Mouse (Mus musculus) large intestine, adult 2 months (tissue): ENCODE measurements around the gene Fat3. TPM values are rescaled to one million over a fixed set of nuclear protein-coding genes. Genes with fewer than 3 reads are reported as not detected.

Experiments used
- DNase-seq: peaks from one replicate; pipeline ENCODE4 v3.0.0-alpha.2; 2012; ENCODE audit warnings: low read depth, low spot score
- WGBS: fragments of 180-500 bp; shearing (Covaris S2); methylation state at CpG from one replicate; pipeline ENCODE4 v1.1.7; 2018; 5-methylcytosine and 5-hydroxymethylcytosine counted together
- polyA plus RNA-seq: library from polyadenylated mRNA; depleted of rRNA; stranded (reverse); fragments of >200 nt; gene quantifications from 2 replicates; pipeline ENCODE4 v1.2.3, GENCODE M21; 2012; rRNA removed

Gene Fat3
- polyA plus RNA-seq: 0.14 and 0.18 TPM in 2 replicates

DNA sequence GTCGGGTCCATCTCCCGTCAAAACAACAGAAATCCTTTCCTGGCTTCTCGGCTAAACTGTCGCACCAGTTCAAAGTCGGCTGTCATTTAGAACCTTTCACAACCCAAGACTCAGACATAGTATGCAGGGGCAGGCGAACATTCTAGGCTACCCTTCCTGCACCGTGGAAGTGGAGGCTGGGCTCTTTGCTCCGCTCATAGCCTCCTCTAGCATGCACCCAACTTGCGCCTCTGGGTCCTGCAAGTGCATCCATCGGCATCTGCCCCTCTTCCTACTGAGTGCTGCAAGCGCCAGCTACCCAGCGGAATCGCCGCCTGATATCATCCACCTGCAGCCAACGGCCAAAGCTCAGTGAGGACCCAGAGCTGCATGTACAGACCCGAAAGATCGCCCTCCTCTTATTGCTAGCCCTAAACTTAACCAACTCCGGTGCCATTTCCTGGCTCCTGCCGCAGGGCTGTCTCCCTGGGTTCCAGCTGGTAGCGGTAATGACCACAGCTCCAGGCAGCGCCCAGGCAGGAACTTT lies at the start of gene Fat3:
TSS of gene Fat3 (minus strand) at position 100 of the 526 bp plus-strand sequence.
- 5% methylated on average over 21 of the region's 21 CpGs for WGBS
- DNase-seq: no peak

DNA sequence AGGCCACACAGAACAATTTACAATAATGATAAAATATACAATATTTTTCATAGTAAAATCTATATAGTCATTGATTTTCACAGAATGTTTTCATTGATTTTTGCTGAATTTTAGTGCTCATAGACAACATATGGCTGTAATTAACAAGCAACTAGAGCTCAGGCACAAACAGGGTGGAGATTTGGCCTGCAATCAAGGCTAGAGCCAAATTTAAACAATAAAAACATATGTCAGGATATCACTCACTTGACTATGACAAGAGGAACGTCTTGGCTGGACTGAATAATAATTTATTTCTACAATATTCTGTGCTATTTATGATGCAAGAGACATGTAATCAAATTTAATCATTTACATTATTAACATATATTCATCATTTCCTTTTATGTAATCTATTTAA lies 31.8 kb upstream of the Fat3 start:
- WGBS: 25% methylated on average over 1 of the region's 1 CpGs
- DNase-seq: no peak

DNA sequence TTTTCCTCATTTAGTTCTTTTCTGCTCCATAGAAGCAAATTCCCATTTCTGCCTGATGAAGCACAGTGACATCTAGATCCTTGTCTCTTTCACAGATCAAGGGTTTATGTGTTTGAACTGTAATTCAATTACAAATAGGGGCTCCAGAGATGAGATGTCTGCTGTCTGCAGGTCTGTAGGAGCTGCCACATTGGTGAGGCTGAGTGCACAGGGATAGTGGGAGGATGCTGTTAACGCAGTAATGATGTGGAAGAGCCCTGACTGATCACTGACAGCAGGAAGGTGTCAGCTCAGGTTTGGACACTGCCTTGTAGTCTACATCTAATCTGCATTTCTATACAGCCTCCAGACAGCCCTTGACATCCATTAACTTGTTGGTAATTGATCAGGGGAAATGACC lies 16.5 kb upstream of the Fat3 start:
- no peak for DNase-seq
- 66% methylated on average over 1 of the region's 1 CpGs for WGBS

DNA sequence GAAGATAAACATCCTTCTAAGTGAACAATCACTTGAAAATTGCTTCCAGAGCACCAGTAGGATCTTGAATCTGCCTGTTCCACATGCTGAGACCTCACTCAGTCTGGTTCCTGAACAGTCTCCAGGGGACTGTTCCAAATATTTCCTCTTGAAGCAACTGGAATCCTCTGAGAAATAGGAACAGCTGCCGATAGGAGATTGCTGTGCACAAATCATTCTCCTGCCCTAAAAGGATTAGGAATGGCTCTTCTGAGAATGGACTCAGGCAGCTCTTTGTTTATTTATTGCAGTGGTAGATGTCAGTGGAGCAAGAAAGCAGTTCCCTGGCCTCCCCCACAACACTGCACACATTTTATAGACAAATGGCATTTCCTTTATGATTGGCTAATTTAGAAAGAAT lies 10.9 kb upstream of the Fat3 start:
- WGBS: 37% methylated on average over 1 of the region's 1 CpGs
- DNase-seq: no peak

DNA sequence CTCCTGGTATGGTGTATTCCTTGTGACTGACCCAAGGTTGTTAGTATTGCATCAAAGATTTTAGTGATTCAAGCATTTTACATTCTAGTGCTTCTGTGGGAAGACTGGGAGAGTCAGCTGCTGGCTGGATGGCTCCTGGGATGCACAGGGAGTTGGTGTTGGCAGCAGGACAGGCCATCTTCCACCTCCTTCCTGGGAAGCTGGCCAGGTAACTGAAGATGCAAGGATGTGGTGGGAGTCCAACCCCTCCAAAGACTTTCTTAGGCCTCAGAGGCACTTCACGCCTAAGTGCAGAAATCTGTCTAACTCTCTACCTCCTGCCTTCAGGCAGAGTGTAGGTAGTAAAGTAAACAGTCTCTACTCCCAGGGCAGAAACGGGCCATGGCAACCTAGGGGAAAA lies 2.7 kb upstream of the Fat3 start:
- no peak for DNase-seq
- 52% methylated on average over 2 of the region's 2 CpGs for WGBS

DNA sequence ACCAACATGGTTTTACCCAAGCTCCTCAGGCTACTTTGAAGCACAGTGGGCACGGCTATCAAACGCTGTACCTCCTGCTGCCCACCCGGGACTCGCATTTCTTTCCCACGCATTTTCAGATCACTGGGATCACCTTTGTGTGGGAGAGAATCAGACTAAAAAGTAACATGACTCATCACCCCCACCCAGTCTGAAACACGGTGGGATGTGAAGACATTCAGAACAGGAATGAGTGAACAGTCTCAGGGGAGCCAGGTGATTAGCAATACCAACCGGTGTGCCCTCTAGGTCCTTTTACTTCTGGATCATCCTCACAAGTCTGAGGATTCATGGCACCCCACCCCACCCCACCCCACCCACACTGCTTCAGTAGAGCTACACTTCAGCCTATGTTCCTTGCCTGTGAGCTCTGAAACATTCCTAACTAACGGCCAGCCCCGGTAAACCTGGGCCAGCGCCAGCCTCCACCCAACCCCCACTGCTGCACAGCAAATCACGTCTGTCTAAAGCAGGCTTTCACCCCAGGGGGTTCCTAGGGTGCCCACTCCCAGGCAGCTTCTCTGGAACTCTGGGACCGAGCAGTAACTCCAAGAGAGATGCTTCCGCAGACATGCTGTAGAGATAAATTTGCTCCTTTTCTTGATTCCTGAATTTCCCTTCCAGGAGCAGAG lies 1.7 kb upstream of the Fat3 start:
- no peak for DNase-seq
- WGBS: 16% methylated on average over 13 of the region's 13 CpGs

DNA sequence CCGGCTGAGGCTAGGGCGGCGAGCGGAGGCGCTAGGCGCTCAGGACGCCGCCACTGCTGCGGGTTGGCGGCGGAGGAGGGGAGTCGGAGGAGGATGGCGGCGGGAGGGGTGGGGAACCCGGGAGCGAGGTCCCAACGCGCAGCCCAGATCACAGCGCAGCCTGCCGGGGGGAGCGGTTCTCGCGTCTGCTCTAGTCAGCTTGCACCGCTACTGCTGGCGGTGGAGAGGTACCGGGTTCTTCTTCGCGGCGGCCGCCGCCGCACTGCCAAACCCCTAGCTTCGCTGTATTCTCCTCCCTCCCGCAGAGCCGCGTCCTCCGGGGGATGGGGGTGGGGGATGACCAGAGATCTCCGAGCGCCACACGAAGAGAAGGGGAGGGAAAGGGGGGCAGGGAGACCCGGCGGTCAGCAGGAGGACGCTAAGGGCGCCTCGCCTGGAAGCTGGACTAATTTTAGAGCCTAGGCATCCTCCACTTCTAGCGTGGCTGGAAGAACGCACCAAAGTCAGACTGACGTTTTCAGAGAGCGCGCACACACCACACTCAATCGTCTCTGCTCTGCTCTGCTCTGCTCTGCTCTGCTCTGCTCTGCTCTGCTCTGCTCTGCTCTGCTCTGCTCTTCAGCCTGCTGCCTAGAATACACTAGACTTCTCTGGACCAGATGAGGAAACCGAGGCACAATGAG lies 1.0 kb upstream of the Fat3 start:
- no peak for DNase-seq
- 3% methylated on average over 49 of the region's 52 CpGs for WGBS

DNA sequence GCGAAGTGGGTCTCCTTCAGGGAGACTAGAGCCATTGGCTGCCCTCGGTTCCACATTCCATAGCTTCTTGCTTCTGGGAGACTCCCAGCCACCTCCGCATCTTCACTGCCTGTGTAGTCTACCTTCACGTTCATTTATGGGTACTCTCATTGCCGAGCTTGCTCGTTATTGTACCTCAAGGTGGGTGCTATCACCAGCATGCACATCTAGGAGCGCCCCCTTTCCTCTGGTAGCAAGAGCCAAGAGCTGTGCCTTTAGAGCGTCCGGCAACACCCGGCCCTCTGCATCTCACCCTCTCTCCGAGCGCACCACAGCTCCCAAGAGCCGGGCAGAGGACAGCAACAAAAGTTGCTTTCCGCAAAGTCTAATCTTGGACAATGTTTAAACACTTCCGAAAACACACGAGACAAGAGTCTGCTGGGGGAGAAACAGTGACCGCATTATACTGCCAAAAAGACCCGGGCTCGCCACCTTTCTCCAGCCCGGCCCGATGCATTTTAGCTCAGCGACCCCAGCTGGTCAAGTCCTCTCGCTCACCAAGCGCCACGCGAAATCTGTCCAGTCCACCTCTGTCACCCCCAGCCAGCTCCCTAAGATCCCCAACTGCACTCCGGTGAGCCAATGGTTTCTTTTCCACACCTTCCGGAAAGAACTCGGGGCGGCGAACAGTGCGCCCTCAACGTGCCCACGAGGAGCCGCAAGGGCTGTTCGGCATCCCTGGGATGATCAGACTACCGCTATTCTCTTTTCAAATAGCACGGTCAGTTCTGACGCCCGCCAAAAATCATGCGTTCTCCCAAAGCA lies 501 bp downstream of the Fat3 start:
- 2% methylated on average over 41 of the region's 41 CpGs for WGBS
- no peak for DNase-seq

DNA sequence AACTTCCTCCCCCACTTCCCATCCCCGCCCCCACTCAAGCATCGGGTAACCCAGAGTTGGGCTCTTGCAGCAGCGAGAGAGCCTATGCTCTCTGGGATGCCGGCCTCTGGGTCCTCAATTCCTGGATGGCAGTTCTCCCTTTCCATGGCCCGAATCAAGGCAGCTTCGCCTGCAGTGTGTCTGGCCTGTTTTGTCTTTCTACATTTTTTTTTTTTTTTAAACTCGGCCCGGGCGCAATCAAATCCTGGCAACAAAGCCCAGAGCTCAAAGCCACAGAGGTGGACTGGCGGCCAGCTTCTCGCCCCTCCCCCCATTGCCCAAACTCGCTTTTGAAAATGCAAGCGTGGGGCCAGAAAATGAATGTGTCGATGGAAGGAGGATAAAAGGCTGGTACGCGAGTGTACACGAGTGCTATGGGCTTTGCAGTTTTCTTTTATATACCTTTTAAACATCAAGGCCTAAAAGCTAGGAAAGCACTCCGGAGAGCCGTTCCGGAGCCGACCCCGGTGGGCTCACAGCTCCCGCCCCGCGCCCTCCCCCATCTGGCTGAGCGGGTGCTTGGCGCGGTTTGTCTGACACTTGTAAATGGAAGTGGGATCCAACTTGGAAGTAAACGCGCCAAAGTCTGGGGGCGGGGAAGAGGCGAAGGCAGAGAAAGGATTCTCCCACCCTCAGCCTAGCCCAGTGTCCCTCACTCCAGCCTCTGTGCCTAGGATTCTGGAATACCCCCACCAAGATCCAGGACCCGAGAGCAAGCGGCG lies 1.3 kb downstream of the Fat3 start:
- 2% methylated on average over 35 of the region's 35 CpGs for WGBS
- DNase-seq: no peak

DNA sequence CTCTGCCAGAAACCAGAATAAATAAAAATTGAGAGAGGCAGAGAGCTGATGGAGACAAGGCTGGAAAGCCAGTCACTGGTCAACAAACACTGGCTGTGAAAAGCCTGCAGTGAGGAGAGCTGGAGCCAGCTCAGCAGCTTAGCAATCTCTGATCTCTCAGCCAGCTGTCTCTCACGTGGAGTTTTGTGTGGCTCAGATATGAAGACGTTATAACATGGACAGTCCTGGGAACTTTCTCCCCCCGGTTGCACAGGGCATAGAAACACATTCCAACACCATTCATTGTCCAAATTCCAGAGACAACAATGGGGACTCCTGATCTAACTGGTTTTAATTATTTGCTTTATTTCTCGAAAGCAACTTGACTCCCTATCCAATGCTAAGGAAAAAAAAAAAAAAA lies 2.2 kb downstream of the Fat3 start:
- 7% methylated on average over 4 of the region's 4 CpGs for WGBS
- DNase-seq: no peak

DNA sequence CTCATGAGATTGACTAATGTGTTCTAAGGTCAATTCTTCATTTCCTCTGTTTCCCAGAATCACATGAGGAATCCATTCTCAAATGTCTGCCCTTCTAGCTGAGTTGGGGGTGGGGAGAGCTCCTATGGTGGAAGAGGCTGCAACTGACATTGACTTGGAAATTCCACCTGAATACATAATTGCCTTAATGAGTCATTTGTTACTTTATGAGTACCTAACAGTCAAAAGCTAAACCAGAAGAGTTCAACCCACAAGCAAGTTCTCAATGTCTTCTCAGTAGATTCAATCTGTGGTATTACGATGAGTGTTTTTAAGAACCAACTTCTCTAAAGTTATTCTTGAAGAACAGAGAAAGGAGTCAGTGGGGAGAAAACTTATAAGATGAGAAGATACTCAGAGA lies 3.7 kb downstream of the Fat3 start:
- 93% methylated on average over 1 of the region's 1 CpGs for WGBS
- no peak for DNase-seq

DNA sequence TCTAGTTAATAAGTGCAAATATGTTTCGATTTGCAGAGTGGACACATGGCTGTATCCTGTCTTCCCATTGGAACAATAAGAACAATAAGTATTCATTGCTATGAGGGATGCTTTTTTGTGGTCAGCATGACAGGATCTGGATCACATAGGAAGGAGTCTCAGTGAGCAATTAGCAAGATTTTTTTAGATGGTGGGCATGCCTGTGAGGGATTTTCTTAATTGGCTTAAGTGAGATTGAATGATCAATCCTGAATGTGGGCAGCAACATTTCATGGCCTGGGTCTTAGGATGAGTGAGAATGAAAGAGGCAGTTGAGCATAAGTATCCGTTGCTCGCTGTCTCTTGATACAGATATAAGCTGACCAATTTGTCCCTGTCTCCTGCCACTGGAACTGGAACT lies 4.8 kb downstream of the Fat3 start:
- 81% methylated on average over 3 of the region's 3 CpGs for WGBS
- DNase-seq: no peak

DNA sequence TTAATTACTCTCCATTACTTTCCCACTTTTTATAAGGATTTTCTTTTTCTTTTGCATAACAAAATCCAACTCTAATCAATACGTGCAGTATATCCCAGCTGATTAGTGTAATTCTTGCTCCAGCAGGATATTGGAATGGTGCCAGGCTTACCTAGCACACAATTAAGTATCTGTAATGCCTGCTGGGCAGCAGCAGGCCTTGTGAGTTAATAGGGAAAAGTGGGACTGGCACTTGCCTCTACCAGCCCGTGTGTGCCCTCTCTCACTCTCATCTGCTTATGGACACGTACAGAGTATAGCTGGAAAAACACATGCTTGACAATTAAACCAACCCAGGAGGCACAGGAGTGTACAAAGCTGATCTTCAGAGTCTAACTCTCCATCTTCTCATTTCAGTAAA lies 11.4 kb downstream of the Fat3 start:
- WGBS: 55% methylated on average over 3 of the region's 3 CpGs
- DNase-seq: no peak

DNA sequence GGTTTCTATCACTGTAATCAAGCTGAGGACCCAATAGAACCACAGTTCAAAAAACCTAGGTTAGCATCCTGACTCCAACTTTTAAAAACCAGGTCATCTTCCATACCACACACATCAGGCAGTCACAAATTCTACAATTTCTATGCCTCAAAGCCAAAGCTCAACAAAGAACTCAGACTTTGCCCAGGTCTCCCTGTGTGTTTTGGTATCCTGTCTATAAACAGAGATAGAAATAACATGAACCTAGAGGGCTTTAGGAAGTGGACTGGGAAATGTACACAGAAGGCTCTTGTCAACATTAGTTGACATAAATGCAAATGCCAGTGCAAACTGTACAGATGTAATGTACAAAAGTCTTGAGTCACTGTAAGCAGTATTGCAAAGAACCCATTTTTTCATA lies 13.5 kb downstream of the Fat3 start:
- DNase-seq: no peak

DNA sequence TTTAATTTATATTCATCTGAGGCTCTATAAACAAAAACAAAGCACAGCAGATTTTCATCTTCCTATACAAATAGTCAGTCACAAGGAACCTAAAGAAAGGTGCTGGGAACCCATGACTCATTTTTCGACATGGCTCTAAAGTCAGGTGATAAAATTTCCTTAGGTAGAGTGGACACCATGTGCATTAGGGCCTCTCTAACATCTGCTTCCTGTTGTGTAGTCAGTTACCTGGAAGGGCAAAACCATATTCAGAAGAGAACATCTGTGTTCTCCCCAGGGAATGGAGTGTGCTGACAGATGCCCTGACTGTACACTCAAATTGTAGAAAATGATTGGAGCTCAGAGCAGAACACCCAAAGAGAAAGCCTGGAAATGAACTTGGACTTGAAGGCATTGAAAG lies 14.9 kb downstream of the Fat3 start:
- WGBS: 78% methylated on average over 1 of the region's 1 CpGs
- no peak for DNase-seq

DNA sequence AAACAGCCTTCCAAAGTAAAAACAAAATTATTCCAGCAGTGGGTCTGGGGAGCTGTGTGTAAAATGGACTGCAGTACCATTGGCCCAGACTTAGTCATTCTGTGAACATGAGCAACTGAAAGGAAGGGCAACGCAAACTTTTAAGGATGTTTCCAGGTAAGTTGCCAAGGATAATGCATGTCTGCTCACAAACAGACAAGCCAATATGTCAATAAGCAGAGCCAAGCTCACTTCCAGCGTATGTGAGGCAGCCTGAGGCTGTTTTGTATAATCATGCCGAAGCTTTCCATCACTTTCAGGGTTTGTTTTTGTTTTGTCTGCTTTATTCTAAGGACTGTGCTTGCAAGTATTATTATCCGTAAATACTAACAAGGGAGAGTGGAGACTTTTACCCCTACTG lies 15.9 kb downstream of the Fat3 start:
- DNase-seq: no peak
- WGBS: 57% methylated on average over 4 of the region's 4 CpGs

DNA sequence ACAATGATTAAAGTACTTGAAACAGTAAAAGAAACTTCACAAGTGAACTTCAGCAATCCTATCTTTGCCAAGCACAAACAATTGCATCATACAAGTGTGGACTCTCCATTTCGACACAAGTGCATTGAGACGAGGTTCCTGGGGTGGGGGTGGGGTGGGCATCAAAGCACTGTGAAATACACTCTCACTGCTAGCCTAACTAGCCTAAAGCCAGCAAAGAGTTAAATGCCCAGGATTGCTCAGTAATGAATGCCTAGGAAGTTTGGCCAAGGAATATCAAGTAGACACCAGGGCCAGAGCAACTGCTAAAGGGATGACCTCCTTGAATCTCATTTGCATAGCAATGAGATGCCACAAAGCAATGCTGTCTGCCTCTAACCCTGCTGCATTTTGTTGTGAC lies 16.3 kb downstream of the Fat3 start:
- DNase-seq: no peak
- WGBS: 42% methylated on average over 2 of the region's 2 CpGs

DNA sequence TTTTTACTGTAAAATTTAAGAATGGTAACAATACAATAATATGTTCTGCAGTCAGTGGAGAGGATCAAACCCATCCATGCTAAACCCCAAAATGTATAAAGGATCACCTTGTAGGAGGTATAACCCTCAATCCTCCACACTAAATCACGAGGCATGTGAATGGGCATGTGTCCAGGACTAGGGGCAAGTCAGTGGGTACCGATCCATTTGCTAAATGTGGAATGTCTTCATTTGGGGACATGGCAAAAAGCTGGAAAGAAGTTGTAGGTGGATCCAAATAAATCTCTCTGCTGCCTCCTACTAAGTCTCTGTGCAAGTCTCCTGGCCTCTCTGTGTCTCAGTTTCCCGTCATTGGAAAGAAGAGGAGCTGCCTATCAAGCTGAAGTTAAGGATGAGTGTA lies 39.6 kb downstream of the Fat3 start:
- DNase-seq: no peak
- WGBS: 86% methylated on average over 3 of the region's 3 CpGs

DNA sequence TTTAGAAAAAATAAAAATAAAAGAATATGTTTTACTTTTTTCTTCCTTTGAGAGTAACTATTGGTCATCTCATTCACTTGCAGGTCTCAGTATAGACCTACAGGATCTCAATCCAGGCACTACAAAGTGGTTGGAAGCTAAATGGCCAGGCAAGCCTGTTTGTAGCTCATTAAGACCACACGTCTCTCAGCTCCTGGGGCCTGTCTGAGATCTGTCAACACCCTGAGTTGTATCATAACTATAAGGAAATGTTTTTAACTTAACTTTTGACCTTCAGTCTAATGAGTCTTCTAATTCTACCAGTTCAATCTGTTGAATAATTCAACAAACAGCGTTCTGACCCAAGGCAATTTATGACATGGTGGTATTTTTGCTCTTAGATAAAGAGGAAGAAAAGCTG lies 40.5 kb downstream of the Fat3 start:
- 53% methylated on average over 2 of the region's 2 CpGs for WGBS

DNA sequence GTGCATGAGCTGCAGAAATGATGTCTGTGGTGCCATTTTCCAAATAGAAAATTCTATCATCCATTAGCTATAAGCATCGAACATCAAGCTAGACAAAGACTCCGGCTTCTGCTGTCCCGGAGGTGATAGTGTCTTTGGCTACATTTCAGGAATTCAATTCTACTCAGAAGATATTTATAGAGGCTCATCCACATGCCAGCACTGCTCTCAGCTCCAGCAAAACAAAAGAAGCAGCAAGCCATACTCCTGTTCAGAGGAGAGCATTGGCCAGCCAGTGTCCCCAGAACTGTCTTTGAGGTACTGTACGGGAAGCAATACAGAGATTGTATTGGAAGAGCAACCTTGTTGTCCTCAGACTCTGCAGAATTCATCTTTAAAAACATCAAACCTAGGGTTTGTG lies 59.2 kb downstream of the Fat3 start:
- DNase-seq: no peak
- WGBS: 61% methylated on average over 4 of the region's 4 CpGs

More for the DNA sequence above, 40.5 kb downstream of the Fat3 start:
- DNase-seq: no peak
